Mouse (Mus musculus) MN1 (cell line): ENCODE measurements at regions not wholly inside any gene's neighbourhood (a gene's known extent, or its start where the extent isn't known, plus 50 kb on each side); places are given as distances from the start of the nearest gene placed in this dataset.

Experiments used
- DNase-seq: peaks from one replicate; pipeline ENCODE4 v3.0.0-alpha.2; 2016; ENCODE audit warnings: low spot score

GRCm38 (mm10) chr2:178712391-178712892 is 282.1 kb downstream of the Cdh26 start:
- DNase-seq, result no peak

- no peak for DNase-seq
Observed at GRCm38 (mm10) chr2:178715500-178716245, 285.3 kb downstream of the Cdh26 start.

- DNase-seq, result no peak
Observed at GRCm38 (mm10) chr2:178718048-178718447, 287.7 kb downstream of the Cdh26 start.

- DNase-seq, result no peak
Observed at GRCm38 (mm10) chr2:178723455-178723854, 293.1 kb downstream of the Cdh26 start.

DNA sequence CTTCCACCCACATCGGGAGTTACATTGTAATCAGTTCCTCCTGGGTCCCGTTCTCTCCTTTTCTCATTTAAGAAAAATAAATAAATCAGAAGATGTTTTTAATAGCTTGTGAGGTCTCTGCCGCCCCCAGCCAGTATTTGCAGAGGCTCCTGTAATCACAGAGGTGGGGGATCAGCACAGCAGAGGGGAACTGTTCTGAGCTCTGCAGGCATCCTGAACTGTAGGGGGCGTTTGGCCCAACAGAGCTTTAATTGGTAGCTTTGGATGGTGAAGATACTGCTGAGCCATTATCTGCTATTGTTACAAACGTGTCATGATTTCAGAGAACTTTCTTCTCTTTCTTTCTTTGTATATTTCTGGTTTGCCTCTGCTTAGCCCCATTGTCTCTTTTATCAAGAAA is 293.9 kb downstream of the Cdh26 start:
- no peak for DNase-seq

GRCm38 (mm10) chr2:178727930-178728793 is 297.8 kb downstream of the Cdh26 start:
- DNase-seq, result no peak

- DNase-seq, result no peak
Observed at GRCm38 (mm10) chr2:178728794-178729120, 298.4 kb downstream of the Cdh26 start.

- DNase-seq, result no peak
Observed at GRCm38 (mm10) chr2:178735099-178735498, 304.8 kb downstream of the Cdh26 start.

- DNase-seq, result no peak
Observed at GRCm38 (mm10) chr2:178744617-178745016, 314.3 kb downstream of the Cdh26 start.

DNA sequence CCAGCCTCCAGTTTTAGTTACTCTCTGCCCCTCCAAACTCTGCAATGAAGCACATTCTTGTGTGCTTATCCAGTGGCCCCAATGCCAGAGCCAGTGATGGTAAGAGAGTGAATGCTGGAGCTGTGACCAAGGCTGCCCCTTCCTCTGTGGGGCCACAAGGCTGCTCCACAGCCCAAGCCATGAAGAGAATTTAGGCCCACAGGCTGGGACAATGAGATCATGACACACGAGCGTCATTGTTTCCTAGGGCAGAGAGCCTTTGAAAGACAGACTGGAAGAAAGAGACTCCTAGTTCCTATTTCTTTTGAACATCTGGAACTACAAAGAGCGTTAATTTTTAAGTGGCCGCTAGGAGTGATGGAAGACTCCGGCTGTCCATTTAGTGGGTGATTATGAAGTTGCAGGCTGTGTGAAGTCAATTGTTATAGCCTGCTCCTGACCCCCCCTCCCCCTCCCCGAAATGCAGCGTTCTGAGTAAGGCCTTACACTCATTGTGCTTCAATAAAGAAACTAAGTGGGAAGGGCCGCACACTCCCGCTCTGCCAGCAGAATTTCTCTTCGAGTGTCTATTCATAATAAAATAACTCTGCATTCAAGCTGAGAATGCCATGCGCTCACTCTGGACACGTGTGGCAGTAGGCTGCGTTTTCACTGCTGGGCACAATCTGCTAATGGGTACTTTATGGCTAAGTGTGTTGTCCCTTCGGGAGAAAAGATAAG is 315.1 kb downstream of the Cdh26 start:
- no peak for DNase-seq

DNA sequence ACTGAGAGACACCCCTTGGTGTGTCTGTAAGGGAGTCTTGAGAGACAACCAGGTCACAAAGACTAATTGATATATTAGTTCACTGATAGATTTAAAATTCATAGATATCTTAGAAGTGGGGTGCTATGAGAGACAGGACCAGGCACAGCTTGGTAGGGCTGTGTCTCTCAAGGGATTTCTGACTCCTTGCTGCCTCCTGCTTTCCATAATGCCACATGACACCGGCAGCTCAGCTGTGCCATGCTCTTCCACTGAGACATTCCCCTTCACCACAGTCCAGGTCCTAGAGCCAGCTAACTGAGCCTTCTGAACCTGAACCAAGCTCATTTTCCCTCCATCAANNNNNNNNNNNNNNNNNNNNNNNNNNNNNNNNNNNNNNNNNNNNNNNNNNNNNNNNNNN is 320.9 kb downstream of the Cdh26 start:
- no peak for DNase-seq

DNA sequence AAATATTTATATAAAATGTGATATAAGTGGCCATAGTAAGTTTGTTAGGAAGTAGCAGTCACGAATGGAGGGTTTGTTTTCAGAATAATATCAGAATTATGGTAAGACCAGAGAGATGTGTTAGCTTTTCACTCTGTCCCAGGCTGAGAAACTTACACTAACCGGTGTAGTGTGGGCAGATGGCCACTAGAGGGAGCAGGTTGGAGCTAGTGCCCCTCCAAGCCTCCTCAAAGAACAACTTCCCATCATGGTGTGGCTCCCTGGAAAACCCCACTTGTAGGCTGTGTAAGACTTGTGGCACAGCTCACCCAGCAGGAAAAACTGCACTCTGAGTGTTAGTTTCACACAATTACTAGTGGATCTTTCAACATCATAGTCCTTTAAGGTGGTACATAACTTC is 328.0 kb downstream of the Cdh26 start:
- no peak for DNase-seq

DNA sequence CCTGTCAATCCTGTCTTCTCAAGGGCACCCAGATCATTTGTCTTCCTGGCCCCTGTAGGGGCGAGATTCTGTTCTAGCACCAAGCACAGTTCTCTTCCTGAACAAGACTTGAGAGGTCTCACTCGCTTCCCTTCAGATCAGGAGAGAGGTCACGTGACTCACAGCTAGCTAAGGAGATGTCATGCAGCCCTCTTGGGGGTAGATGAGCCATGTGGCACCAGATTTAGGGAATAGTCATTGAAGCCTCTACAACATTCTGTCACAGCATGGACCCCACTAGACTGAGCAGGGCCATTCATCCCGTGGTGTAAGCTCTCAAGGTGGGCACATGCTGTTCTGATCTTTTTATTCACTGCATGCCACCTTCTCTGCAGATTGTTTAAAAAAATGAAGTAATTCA is 338.2 kb downstream of the Cdh26 start:
- DNase-seq, result no peak

DNA sequence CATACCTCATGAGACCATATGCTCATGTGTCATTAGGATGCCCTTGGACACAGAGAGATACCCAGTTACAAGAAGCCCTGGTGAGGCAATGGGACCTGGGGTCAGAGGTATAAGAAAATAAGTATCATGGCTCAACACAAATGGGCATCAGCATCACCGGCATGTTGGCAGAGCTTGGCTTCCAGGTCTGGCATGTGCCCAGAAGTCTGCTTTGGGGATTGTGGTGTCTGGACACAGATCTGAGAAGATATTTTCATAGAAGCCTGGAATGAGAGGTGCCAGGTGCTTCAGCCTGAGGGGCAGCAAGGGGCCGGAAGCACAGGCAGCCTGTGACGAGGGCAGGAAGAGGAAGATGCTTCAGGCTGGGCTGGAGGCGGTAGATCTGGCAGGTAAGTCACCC is 338.7 kb downstream of the Cdh26 start:
- no peak for DNase-seq

GRCm38 (mm10) chr2:178771435-178771834 is 341.1 kb downstream of the Cdh26 start:
- DNase-seq, result no peak

- no peak for DNase-seq
Observed at GRCm38 (mm10) chr2:178771881-178772280, 341.6 kb downstream of the Cdh26 start.

GRCm38 (mm10) chr2:178784822-178785589 is 354.7 kb downstream of the Cdh26 start:
- DNase-seq, result no peak

GRCm38 (mm10) chr2:178785843-178786242 is 355.5 kb downstream of the Cdh26 start:
- no peak for DNase-seq

GRCm38 (mm10) chr2:178795841-178796240 is 365.5 kb downstream of the Cdh26 start:
- DNase-seq, result no peak

DNA sequence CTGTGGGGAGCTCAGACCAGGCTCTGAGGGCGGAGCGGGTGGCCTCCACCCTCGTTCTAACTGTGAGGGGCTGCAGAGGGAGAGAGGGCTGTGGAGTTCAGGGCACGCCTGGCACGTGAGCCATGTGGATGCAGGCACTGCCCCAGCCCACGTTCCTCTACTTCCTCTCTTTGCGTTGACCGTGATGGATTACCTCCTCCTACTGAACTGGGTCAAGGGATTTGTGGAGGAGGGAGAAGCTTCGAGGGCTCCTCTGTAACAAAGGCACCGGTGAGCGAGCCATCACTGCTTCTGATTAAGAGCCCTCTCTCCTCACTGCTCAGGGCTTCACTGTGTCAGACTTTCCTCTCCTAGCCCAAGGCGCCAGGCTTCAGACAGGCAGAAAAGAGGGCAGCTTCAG is 371.1 kb downstream of the Cdh26 start:
- DNase-seq, result no peak

DNA sequence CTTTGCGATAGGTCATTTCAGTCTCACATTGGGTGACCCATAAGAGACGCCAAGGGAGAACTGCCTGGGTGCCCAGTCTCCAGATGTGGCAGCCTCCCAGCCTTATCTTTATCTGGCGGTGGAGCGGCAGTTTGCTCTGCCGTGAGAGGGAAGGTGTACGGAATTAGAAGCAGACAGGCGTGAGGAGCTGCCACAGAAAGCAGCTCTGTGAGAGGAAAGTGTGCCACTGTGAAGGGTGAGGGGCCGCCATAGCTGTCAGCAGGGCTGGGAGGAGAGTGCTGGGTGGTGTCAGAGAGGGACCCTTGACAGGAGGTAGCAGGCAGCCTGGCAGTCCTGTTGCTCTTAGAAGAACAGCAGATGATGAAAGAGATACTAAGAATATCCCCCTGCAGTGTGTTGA is 375.0 kb downstream of the Cdh26 start:
- no peak for DNase-seq

GRCm38 (mm10) chr2:178821552-178821951 is 391.2 kb downstream of the Cdh26 start:
- no peak for DNase-seq
